Mouse (Mus musculus): ENCODE measurements around the gene Atrn. TPM values are rescaled to one million over a fixed set of nuclear protein-coding genes. Genes with fewer than 3 reads are reported as not detected.

Atrn gene
- polyA plus RNA-seq (2015; fragmentation: Nextera tagmentation; extraction: Ambion mirVana) = 6.3 and 7.6 TPM in 2 replicates

- Histone ChIP-seq H3K36me3 (ENCODE audit: insufficient read depth, low read length) (no peaks in the 10 kb centered on the region), H3K9ac (replicated peaks; ENCODE audit: low read length) (peak within 1 kb of the TSS; percentile 92), H3K27ac (ENCODE audit: low read length) (peak within 1 kb of the TSS; percentile 56), H3K4me1 (ENCODE audit: insufficient read depth, low read length) (peaks cover 19% of the 10 kb centered on the region), H3K4me2 (replicated peaks; ENCODE audit: low read depth, low read length) (peak within 1 kb of the TSS; percentile 86), H3K27me3 (ENCODE audit: insufficient read depth, low read length) (no peaks in the 10 kb centered on the region), H3K9me3 (ENCODE audit: low read length) (no peaks in the 10 kb centered on the region), H3K4me3 (ENCODE audit: low read length) (peak within 1 kb of the TSS; percentile 95)
- 3% methylated on average over 38 of the region's 50 CpGs for WGBS
- ATAC-seq (ENCODE audit: low FRiP score, low TSS enrichment) = peak; percentile 99
These were observed at the start of gene Atrn, which contains the start of gene 4930402H24Rik for GRCm38 (mm10) chr2:130905751-130906583. Atrn (plus strand) TSS chr2:130906495. 4930402H24Rik (minus strand) TSS chr2:130906406.

GRCm38 (mm10) chr2:130862091-130862490 lies 44.2 kb upstream of the Atrn start:
- Histone ChIP-seq H3K27ac (ENCODE audit: low read length) (no peak overlapping the region), H3K9ac (replicated peaks; ENCODE audit: low read length) (no peak overlapping the region), H3K9me3 (ENCODE audit: low read length) (no peaks in the 10 kb centered on the region), H3K4me3 (ENCODE audit: low read length) (no peak overlapping the region), H3K4me2 (replicated peaks; ENCODE audit: low read depth, low read length) (no peak overlapping the region), H3K36me3 (ENCODE audit: insufficient read depth, low read length) (no peaks in the 10 kb centered on the region), H3K4me1 (ENCODE audit: insufficient read depth, low read length) (no peaks in the 10 kb centered on the region), H3K27me3 (ENCODE audit: insufficient read depth, low read length) (no peaks in the 10 kb centered on the region)
- ATAC-seq (ENCODE audit: low FRiP score, low TSS enrichment) = no peak
- WGBS = 85% methylated on average over 3 of the region's 3 CpGs

- H3K27me3 ChIP-seq (ENCODE audit: insufficient read depth, low read length) = no peaks in the 10 kb centered on the region
- no peaks in the 10 kb centered on the region for H3K9me3 ChIP-seq (ENCODE audit: low read length)
- H3K4me3 ChIP-seq (ENCODE audit: low read length) = no peak overlapping the region
- ATAC-seq (ENCODE audit: low FRiP score, low TSS enrichment) = no peak
- H3K4me1 ChIP-seq (ENCODE audit: insufficient read depth, low read length) = no peaks in the 10 kb centered on the region
- no peak overlapping the region for H3K27ac ChIP-seq (ENCODE audit: low read length)
- WGBS = 88% methylated on average over 5 of the region's 5 CpGs
- H3K36me3 ChIP-seq (ENCODE audit: insufficient read depth, low read length) = no peaks in the 10 kb centered on the region
- no peak overlapping the region for H3K4me2 ChIP-seq (replicated peaks; ENCODE audit: low read depth, low read length)
- H3K9ac ChIP-seq (replicated peaks; ENCODE audit: low read length) = no peak overlapping the region
These were observed 35.4 kb upstream of the Atrn start for GRCm38 (mm10) chr2:130870916-130871315.

GRCm38 (mm10) chr2:130877376-130877775 lies 28.9 kb upstream of the Atrn start:
- WGBS = 57% methylated on average over 3 of the region's 3 CpGs
- Histone ChIP-seq H3K9ac (replicated peaks; ENCODE audit: low read length) (no peak overlapping the region), H3K9me3 (ENCODE audit: low read length) (no peaks in the 10 kb centered on the region), H3K4me3 (ENCODE audit: low read length) (no peak overlapping the region), H3K27me3 (ENCODE audit: insufficient read depth, low read length) (no peaks in the 10 kb centered on the region), H3K4me1 (ENCODE audit: insufficient read depth, low read length) (no peaks in the 10 kb centered on the region), H3K36me3 (ENCODE audit: insufficient read depth, low read length) (no peaks in the 10 kb centered on the region), H3K27ac (ENCODE audit: low read length) (no peak overlapping the region), H3K4me2 (replicated peaks; ENCODE audit: low read depth, low read length) (no peak overlapping the region)
- no peak for ATAC-seq (ENCODE audit: low FRiP score, low TSS enrichment)

GRCm38 (mm10) chr2:130886983-130887382 lies 19.3 kb upstream of the Atrn start:
- Histone ChIP-seq H3K9me3 (ENCODE audit: low read length) (no peaks in the 10 kb centered on the region), H3K4me1 (ENCODE audit: insufficient read depth, low read length) (no peaks in the 10 kb centered on the region), H3K4me2 (replicated peaks; ENCODE audit: low read depth, low read length) (no peak overlapping the region), H3K27me3 (ENCODE audit: insufficient read depth, low read length) (no peaks in the 10 kb centered on the region), H3K27ac (ENCODE audit: low read length) (no peak overlapping the region), H3K36me3 (ENCODE audit: insufficient read depth, low read length) (0 out of 2 replicates have a peak, but pooled peaks cover 7% of the 10 kb centered on the region), H3K9ac (replicated peaks; ENCODE audit: low read length) (no peak overlapping the region), H3K4me3 (ENCODE audit: low read length) (no peak overlapping the region)
- no peak for ATAC-seq (ENCODE audit: low FRiP score, low TSS enrichment)

- Histone ChIP-seq H3K4me1 (ENCODE audit: insufficient read depth, low read length) (no peaks in the 10 kb centered on the region), H3K4me2 (replicated peaks; ENCODE audit: low read depth, low read length) (no peak overlapping the region), H3K27ac (ENCODE audit: low read length) (no peak overlapping the region), H3K4me3 (ENCODE audit: low read length) (no peak overlapping the region), H3K9ac (replicated peaks; ENCODE audit: low read length) (no peak overlapping the region), H3K9me3 (ENCODE audit: low read length) (no peaks in the 10 kb centered on the region), H3K27me3 (ENCODE audit: insufficient read depth, low read length) (no peaks in the 10 kb centered on the region), H3K36me3 (ENCODE audit: insufficient read depth, low read length) (0 out of 2 replicates have a peak, but pooled peaks cover 7% of the 10 kb centered on the region)
- ATAC-seq (ENCODE audit: low FRiP score, low TSS enrichment) = no peak
- WGBS = 86% methylated on average over 1 of the region's 1 CpGs
These were observed 18.8 kb upstream of the Atrn start for GRCm38 (mm10) chr2:130887456-130887855.

- Histone ChIP-seq H3K27me3 (ENCODE audit: insufficient read depth, low read length) (no peaks in the 10 kb centered on the region), H3K4me2 (replicated peaks; ENCODE audit: low read depth, low read length) (no peak overlapping the region), H3K9ac (replicated peaks; ENCODE audit: low read length) (no peak overlapping the region), H3K27ac (ENCODE audit: low read length) (no peak overlapping the region), H3K9me3 (ENCODE audit: low read length) (no peaks in the 10 kb centered on the region), H3K4me3 (ENCODE audit: low read length) (no peak overlapping the region), H3K4me1 (ENCODE audit: insufficient read depth, low read length) (no peaks in the 10 kb centered on the region), H3K36me3 (ENCODE audit: insufficient read depth, low read length) (no peaks in the 10 kb centered on the region)
- ATAC-seq (ENCODE audit: low FRiP score, low TSS enrichment) = no peak; the same call in 1 of the 2 replicates
- 66% methylated on average over 2 of the region's 2 CpGs for WGBS
These were observed 9.4 kb upstream of the Atrn start for GRCm38 (mm10) chr2:130896944-130897343.

GRCm38 (mm10) chr2:130897856-130898255 lies 8.4 kb upstream of the Atrn start:
- Histone ChIP-seq H3K27me3 (ENCODE audit: insufficient read depth, low read length) (no peaks in the 10 kb centered on the region), H3K4me3 (ENCODE audit: low read length) (no peak overlapping the region)
- ATAC-seq (ENCODE audit: low FRiP score, low TSS enrichment) = no peak

GRCm38 (mm10) chr2:130898783-130899182 lies 7.5 kb upstream of the Atrn start:
- H3K36me3 ChIP-seq (ENCODE audit: insufficient read depth, low read length) = no peaks in the 10 kb centered on the region
- H3K4me3 ChIP-seq (ENCODE audit: low read length) = no peak overlapping the region
- WGBS = 87% methylated on average over 2 of the region's 2 CpGs
- ATAC-seq (ENCODE audit: low FRiP score, low TSS enrichment) = no peak
- no peaks in the 10 kb centered on the region for H3K4me1 ChIP-seq (ENCODE audit: insufficient read depth, low read length)
- H3K4me2 ChIP-seq (replicated peaks; ENCODE audit: low read depth, low read length) = no peak overlapping the region
- no peak overlapping the region for H3K9ac ChIP-seq (replicated peaks; ENCODE audit: low read length)
- no peaks in the 10 kb centered on the region for H3K9me3 ChIP-seq (ENCODE audit: low read length)
- H3K27me3 ChIP-seq (ENCODE audit: insufficient read depth, low read length) = no peaks in the 10 kb centered on the region
- H3K27ac ChIP-seq (ENCODE audit: low read length) = no peak overlapping the region

More at GRCm38 (mm10) chr2:130897856-130898255, 8.4 kb upstream of the Atrn start:
- 77% methylated on average over 2 of the region's 2 CpGs for WGBS
- H3K27ac ChIP-seq (ENCODE audit: low read length) = no peak overlapping the region
- no peaks in the 10 kb centered on the region for H3K9me3 ChIP-seq (ENCODE audit: low read length)
- no peaks in the 10 kb centered on the region for H3K36me3 ChIP-seq (ENCODE audit: insufficient read depth, low read length)
- no peaks in the 10 kb centered on the region for H3K4me1 ChIP-seq (ENCODE audit: insufficient read depth, low read length)
- H3K4me2 ChIP-seq (replicated peaks; ENCODE audit: low read depth, low read length) = no peak overlapping the region
- no peak overlapping the region for H3K9ac ChIP-seq (replicated peaks; ENCODE audit: low read length)

All from kidney, embryonic 16.5 days (tissue).